Mouse (Mus musculus) neutrophil, adult 5-6 weeks (primary cell): Measurements from ENCODE around the gene Daw1. TPM values are rescaled to one million over a fixed set of nuclear protein-coding genes. Genes with fewer than 3 reads are reported as not detected.

ENCODE experiments used
- ATAC-seq: fragments of 151-379, 151-347 bp; 2 replicates; pipeline ENCODE4 v1.8.0; 2017; ENCODE audit warnings: mild to moderate bottlenecking, moderate TSS enrichment; ENCODE audit not compliant: insufficient number of reproducible peaks, poor library complexity, low FRiP score, severe bottlenecking; ENCODE audit errors: extremely low read depth
- total RNA-seq: library from RNA; stranded (forward); fragments of 200-1000 nt; gene quantifications from 2 replicates; pipeline ENCODE4 v1.2.3, GENCODE M21; 2017

The Daw1 gene
- not detected in 2 replicates for total RNA-seq

GRCm38 (mm10) chr1:83159603-83160002, at the start of gene Daw1:
Daw1 (plus strand) TSS chr1:83159752.
- ATAC-seq = no peak

DNA sequence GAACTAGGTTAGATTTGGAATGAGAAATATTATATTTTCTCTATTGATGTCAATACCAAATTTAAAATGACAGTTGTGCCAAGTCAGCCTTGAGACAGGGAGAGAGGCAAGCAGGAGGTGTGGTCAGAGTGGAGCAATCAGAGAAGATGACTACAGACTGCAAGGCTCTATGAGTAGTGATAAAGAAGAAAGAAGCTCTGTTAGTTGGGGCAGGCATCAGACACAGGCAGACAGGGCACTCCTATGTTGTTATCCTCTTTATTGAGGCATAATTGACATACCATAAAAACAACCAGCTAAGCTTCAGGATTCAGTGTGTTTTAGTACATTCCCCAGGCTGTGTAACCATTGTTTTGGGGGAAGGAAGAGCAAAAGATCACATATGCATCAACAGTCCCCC, 48.6 kb upstream of the Daw1 start:
- ATAC-seq = no peak

DNA sequence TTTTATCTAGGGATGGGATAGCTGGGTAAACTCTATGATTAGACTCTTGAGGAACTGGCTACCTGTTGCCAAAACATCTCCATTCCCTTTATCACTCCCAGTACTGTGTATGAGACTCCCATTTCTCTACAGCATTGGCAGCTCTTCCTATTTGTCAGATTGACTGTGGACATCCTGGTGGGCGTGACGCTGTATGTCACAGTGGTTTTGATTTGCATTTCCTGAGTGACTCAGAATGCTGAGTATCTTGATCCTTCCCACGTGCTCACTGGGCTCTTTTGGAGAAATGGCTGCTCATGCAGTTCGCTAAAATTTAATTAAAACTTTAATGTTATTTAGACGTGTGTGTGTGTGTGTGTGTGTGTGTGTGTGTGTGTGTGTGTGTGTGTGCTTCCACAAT, 47.8 kb upstream of the Daw1 start:
- no peak for ATAC-seq

- no peak for ATAC-seq
These were observed 43.0 kb upstream of the Daw1 start, which contains the start of gene Ccl20 for GRCm38 (mm10) chr1:83116447-83117137. Ccl20 (plus strand) TSS chr1:83116766.

DNA sequence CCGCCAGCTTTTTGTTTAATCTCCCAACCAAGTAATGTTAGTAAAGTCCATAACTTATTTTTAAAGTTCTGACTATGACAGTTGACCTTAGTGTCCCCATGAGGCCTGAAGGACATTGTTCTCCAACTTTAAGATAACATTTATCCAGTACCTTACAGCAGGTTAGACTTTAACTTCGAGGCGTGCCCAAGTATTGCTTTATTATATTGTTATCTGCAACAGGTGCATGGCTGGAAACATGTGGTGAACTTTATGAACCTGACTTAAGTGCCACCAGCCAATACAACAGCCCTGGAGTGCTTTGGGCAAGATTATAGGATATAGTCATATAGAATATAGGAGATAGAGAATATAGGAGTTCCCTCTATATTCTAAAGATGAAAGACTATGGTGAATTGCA, 42.3 kb upstream of the Daw1 start:
- no peak for ATAC-seq

GRCm38 (mm10) chr1:83117661-83118060, 41.9 kb upstream of the Daw1 start:
- ATAC-seq = no peak

DNA sequence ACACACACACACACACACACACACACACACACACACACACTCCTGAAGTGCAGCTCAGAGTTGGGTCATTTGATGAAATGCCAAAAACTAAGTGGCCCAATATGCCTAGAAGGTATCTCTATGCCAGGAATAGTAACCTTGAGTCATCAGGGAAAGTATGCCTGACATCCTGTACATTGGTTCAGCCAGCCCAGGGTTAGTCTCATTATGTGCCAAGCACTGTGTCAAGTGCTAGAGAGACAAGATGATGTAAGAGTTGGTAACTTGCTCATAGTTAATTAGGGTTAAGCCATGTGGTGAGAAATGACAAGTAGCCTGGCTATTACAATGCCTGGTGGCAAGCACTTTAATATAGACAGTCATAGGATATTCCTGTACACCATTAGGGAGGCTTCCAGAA, 39.6 kb upstream of the Daw1 start:
- no peak for ATAC-seq

DNA sequence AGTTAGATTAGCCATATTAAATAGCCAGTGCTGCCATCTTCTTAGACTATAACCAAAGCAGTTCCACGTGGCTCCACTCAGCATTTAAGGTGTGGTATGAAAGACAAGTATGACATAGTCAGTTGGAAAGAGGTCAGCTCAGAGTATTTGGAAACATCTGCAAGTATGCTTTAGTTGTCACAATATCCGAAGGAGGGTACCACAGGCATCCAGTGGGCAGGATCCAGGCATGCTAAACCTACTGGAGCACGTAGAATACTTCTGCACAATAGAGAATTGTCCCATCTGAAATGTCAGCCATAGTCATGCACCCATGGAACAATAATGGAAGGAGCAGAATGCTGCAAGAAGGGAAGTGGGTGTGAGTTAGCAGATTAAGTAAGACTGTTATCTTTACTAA, 39.2 kb upstream of the Daw1 start:
- ATAC-seq = no peak

GRCm38 (mm10) chr1:83123201-83123600, 36.4 kb upstream of the Daw1 start:
- no peak for ATAC-seq

DNA sequence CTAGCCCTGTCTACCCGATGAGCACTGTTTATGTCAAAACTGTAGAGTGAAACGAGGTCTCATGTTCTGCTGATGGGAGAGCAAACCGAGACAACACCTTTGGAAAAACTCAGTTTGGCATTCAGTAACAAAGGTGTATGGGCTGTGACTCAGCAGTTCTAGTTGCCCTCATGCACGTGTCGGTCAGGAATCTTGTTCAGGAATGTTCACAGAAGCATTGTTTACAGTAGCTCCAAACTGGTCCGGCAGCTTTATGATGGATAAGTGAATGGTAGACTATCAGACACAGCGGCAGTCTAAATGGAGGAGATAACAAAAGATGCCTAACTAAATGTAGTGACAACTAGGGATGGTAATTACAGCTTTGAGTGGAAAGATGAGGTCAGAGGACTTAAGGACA, 23.7 kb upstream of the Daw1 start:
- no peak for ATAC-seq

DNA sequence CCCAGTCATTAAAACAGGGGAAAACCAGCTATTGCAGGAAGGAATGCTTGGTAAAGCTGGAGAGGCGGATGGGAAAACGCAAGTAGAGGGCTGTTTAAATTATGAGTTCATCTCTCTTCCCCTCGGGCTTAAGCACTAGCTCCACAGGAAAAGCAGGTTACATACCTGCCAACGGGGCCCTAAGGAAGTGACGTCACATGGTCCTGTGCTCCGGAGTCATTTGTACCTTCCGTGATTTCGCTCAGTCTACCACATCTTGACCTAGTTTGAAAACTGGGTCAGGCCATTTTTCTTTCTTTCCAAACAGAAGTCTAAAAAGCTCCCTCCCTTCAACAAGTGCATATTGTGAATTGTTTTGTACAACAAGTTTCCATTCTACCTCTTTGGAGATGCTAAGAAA, 21.7 kb upstream of the Daw1 start:
- ATAC-seq = no peak

- no peak for ATAC-seq
These were observed 20.8 kb upstream of the Daw1 start for GRCm38 (mm10) chr1:83138721-83139120.

- no peak for ATAC-seq
These were observed 18.0 kb upstream of the Daw1 start for GRCm38 (mm10) chr1:83141510-83141909.

GRCm38 (mm10) chr1:83142055-83142454, 17.5 kb upstream of the Daw1 start:
- ATAC-seq = no peak

- ATAC-seq = no peak
These were observed 13.0 kb upstream of the Daw1 start for GRCm38 (mm10) chr1:83146547-83146946.

DNA sequence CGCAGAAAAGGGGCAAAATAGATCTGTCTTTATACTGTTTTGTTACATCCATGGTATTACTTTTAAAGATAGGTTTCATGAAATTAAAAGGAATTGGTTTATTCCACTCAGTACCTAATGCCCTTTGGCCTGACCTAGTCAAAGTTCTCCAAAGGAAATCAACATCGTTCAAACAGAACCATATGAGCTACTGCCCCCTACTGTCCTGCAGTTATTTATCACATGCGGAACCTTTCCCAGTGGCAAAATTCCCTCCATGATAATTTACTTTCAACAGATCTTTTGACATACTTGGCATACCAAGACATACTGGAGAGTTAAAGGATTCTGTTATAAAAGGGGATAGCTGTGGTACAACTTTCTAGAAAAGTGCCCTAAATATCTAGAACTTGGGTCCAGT, 9.3 kb upstream of the Daw1 start:
- no peak for ATAC-seq

DNA sequence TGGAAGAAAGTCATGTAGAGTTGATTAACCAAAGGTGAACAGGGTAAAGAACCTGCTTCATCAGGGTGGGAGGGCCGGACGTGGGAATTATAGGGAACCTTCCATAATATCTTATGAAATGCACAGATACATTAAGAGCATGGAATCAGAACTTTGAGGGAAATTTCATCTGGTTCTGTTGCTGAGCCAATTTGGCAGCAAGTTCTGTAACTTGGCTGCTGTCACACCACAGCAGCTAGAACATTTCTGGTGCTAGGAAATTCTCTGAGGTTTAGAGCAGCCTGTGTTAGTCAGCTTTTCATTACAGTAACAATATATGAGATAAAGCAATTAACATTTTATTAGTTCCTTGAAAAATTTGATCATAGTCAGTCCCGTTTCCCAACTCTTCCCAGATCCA, 6.6 kb upstream of the Daw1 start:
- no peak for ATAC-seq

DNA sequence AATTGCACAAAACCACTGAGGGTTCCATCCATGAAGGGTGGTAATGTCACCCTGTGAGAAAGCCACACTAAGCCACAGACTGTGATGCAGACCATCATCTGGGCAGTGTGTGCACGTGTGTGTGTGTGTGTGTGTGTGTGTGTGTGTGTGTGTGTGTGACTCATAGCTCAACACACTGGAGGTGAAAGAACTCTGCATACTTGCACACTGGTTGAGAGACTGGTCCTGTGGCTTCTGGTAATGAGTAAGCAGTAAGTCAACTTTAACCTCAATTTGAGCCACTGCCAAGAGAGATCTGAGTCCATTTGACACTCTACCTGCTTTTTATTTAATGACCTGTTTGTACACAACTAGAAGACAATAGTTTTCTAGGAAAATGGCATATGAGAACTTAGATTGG, 2.7 kb upstream of the Daw1 start:
- no peak for ATAC-seq

DNA sequence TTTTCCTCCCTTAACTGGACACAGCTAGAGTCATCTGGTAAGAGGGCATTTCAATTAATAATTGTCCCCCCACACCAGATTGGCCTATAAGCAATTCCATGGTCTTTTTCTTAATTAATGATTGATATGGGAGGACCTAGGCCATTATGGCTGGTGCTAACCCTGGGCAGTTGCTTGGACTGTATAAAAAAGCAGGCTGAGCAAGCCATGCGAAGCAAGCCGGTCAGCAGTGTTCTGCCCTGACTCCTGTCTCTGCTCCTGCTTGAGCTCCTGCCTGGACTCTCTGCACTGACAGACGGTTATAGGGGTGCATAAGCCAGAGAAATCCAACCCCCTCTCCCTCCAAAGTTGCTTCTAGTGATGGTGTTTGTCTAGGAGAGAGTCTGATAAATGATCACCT, 2.1 kb downstream of the Daw1 start:
- ATAC-seq = no peak

GRCm38 (mm10) chr1:83164027-83164426, 4.5 kb downstream of the Daw1 start:
- ATAC-seq = no peak

DNA sequence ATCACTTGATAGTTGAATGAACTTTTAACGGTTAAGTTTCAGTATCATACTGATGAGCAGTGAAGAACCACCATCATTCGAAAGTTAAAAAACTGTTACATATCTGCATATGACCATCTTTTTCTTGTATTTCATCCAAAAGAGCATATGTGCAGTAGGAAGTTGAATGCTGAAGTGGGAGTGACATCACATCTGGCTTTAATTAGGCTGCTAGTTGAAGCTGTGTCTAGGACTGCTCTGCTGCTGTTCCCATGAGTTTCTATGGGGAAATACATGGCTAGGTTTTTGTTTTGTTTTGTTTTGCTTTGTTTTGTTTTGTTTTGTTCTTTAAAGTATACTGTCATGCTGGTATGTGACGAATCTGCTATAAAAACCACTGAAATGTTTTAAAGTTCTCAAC, 9.6 kb downstream of the Daw1 start:
- no peak for ATAC-seq
